Mouse (Mus musculus) forebrain, embryonic 12.5 days (tissue): Measurements from ENCODE around the gene Supt3. TPM values are rescaled to one million over a fixed set of nuclear protein-coding genes. Genes with fewer than 3 reads are reported as not detected.

ENCODE experiments used
- ATAC-seq: fragments of 200-750 bp; cut with Nextera tagmentation; 2 replicates; pipeline ENCODE4 v1.8.0; 2017; ENCODE audit warnings: moderate TSS enrichment; ENCODE audit not compliant: low FRiP score
- H3K27ac ChIP-seq: fragments of 300-500 bp; sonication (generic); 2 replicates; pipeline ENCODE4 v1.5.1; 2016; ENCODE audit warnings: mild to moderate bottlenecking
- H3K27me3 ChIP-seq: fragments of 300-500 bp; sonication (generic); 2 replicates; pipeline ENCODE4 v1.6.1; 2016; ENCODE audit warnings: mild to moderate bottlenecking
- H3K36me3 ChIP-seq: fragments of 300-500 bp; sonication (generic); replicated peaks from 2 replicates; pipeline ENCODE4 v1.6.1; 2016; ENCODE audit warnings: mild to moderate bottlenecking
- H3K4me1 ChIP-seq: fragments of 300-500 bp; sonication (generic); 2 replicates; pipeline ENCODE4 v1.6.1; 2016
- H3K4me2 ChIP-seq: fragments of 300-500 bp; sonication (generic); 2 replicates; pipeline ENCODE4 v1.6.1; 2016; ENCODE audit warnings: mild to moderate bottlenecking, moderate library complexity
- H3K4me3 ChIP-seq: fragments of 300-500 bp; sonication (generic); replicated peaks from 2 replicates; pipeline ENCODE4 v1.5.1; 2016; ENCODE audit warnings: mild to moderate bottlenecking
- H3K9ac ChIP-seq: fragments of 300-500 bp; sonication (generic); 2 replicates; pipeline ENCODE4 v1.6.1; 2016; ENCODE audit warnings: mild to moderate bottlenecking
- H3K9me3 ChIP-seq: fragments of 300-500 bp; sonication (generic); 2 replicates; pipeline ENCODE4 v1.6.1; 2016
- whole genome bisulfite sequencing: fragments of 180-500 bp; shearing (Covaris S2); methylation state at CpG from one replicate; pipeline ENCODE4 v1.1.7; 2016; 5-methylcytosine and 5-hydroxymethylcytosine counted together
- polyA plus RNA-seq: library from polyadenylated mRNA; unstranded; fragments of >200 nt; fragmentation: Nextera tagmentation; extraction: Ambion mirVana; gene quantifications from 2 replicates; pipeline ENCODE4 v1.2.1, GENCODE M21; 2016

Supt3 gene
- polyA plus RNA-seq, 1 experiment from 2014 or later: 21.7 TPM

DNA sequence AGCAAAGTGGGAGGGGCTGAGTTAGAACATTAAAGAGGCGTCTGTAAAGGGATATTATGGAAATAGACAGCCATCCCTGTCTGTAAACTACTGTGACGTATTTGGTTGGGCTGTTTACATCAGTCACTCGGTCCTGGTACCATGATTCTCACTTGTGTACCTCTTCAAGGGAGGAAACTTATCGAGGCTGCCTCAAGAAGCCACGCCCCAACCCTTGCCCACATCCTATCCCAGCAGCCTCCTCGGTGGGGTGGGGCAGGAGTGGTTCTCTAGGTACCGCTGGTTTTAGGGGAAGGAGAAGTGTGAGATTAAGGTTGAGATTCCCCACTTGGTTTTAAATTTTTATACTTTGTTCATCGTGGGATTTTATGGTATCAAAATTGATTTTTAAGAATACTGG, 31.6 kb upstream of the Supt3 start:
- Histone ChIP-seq H3K4me3 (no peak overlapping the region), H3K9me3 (no peaks in the 10 kb centered on the region), H3K36me3 (no peaks in the 10 kb centered on the region), H3K27ac (no peak overlapping the region), H3K4me2 (no peak overlapping the region), H3K9ac (no peak overlapping the region), H3K27me3 (peaks cover 11% of the 10 kb centered on the region), H3K4me1 (no peaks in the 10 kb centered on the region)
- WGBS: 91% methylated on average over 8 of the region's 8 CpGs
- no peak for ATAC-seq

DNA sequence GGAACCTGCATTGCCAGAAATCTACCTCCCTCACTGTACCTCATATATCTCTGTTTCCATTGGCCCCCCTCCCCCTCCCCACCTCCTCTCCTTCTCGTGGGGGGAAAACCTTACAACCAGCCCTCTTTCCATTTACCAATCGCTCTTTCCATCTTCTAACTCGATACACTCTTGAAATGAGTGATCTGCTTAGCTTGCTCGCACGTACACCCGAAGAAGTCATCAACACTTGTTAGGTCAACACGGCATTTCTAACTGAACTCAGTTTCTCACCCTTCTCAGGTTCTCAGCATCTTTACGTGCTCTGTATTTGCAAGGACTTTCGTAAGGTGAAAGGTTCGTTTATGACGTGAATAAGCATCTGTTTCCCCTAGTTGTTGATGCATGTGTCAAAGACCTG, 10.6 kb upstream of the Supt3 start:
- 84% methylated on average over 11 of the region's 11 CpGs for WGBS
- no peaks in the 10 kb centered on the region for H3K9me3 ChIP-seq
- no peak overlapping the region for H3K9ac ChIP-seq
- no peak for ATAC-seq
- H3K27ac ChIP-seq: no peak overlapping the region
- no peaks in the 10 kb centered on the region for H3K36me3 ChIP-seq
- H3K27me3 ChIP-seq: no peaks in the 10 kb centered on the region
- no peak overlapping the region for H3K4me2 ChIP-seq
- no peak overlapping the region for H3K4me3 ChIP-seq
- no peaks in the 10 kb centered on the region for H3K4me1 ChIP-seq

DNA sequence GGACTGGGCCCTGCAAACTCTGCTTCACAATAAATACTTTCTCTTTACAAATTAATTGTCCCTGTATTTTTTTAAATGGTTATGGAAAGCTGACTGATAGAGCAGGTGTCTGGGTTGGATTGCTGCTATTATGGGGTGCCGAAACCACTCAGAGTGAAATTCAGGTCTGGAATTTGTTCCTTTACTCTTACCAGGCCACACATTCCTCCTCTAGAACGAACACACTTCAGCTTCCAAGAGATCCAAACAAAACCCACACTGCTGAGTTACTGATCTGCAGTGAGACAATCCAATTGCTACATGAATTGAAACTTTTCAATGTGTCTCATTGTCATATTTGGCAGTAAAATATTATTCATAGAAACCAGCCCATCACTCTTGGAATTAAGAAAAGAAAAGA, 10.0 kb upstream of the Supt3 start:
- no peaks in the 10 kb centered on the region for H3K27me3 ChIP-seq
- no peaks in the 10 kb centered on the region for H3K9me3 ChIP-seq
- WGBS: 68% methylated on average over 2 of the region's 2 CpGs
- no peak overlapping the region for H3K9ac ChIP-seq
- ATAC-seq: no peak
- no peak overlapping the region for H3K4me3 ChIP-seq
- no peak overlapping the region for H3K27ac ChIP-seq
- no peaks in the 10 kb centered on the region for H3K36me3 ChIP-seq
- H3K4me1 ChIP-seq: no peaks in the 10 kb centered on the region
- no peak overlapping the region for H3K4me2 ChIP-seq

DNA sequence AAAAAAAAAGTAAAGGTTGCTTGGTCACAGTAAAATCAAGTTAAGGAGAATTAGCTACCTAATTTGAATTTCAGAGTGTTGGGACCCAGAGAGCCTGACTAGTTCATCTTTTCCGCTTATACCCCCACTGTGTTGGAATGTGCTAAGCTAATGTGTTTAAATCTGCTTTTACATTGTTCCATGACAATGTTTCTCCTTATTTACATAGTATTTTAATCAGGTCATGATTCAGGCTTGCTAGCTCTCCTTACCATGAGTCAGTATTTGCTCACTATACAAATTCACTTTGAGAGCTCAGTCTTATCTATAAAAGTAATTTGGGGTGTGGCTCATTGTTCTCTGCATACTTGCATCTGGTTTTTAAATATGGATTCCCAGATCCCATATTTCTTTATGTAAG, 9.6 kb upstream of the Supt3 start:
- no peak overlapping the region for H3K9ac ChIP-seq
- H3K4me1 ChIP-seq: no peaks in the 10 kb centered on the region
- WGBS: 72% methylated on average over 1 of the region's 1 CpGs
- ATAC-seq: no peak
- no peaks in the 10 kb centered on the region for H3K36me3 ChIP-seq
- no peak overlapping the region for H3K4me3 ChIP-seq
- H3K4me2 ChIP-seq: no peak overlapping the region
- no peak overlapping the region for H3K27ac ChIP-seq
- no peaks in the 10 kb centered on the region for H3K9me3 ChIP-seq
- no peaks in the 10 kb centered on the region for H3K27me3 ChIP-seq

DNA sequence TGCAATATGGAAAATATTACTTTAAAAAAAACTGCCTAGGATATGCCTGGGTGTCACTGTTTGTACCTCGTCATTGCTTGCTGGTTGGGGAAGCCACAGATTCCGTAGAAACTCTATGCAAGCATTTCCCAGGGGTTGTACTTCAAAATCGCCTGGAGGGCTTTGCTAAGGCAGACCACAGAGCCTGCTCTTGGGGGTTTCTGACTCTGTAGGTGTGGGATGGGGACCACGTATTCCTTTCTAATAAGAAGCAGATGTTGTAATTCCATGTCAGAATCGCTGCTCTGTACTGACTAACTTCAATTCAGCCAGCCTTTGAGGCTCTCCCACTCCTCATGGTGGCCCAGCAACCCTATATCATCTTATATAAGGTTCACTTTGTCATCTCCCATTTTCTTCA, 8.4 kb upstream of the Supt3 start:
- 73% methylated on average over 5 of the region's 5 CpGs for WGBS
- Histone ChIP-seq H3K9ac (no peak overlapping the region), H3K9me3 (no peaks in the 10 kb centered on the region), H3K4me1 (no peaks in the 10 kb centered on the region), H3K4me3 (no peak overlapping the region), H3K36me3 (no peaks in the 10 kb centered on the region), H3K27me3 (no peaks in the 10 kb centered on the region), H3K27ac (no peak overlapping the region), H3K4me2 (no peak overlapping the region)
- ATAC-seq: no peak

DNA sequence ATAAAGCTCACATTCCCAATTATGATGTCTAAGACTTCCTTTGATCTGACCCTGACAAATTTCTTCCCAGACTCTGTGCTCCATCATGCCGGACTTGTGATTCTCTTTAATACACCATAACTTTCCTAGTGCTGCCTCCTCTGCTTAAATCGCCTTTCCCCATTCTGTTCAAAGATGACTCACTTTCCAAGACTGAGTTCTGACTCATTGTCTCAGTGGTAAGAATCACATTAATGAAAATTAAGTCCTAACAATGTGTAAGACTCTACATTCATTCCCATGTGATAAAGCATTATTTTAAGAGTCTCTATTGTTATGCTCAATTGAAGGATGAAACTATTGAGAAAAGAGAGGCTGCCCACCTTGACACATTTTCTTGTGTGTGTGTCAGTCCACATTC, 6.1 kb upstream of the Supt3 start:
- Histone ChIP-seq H3K9me3 (no peaks in the 10 kb centered on the region), H3K27me3 (peaks cover 2% of the 10 kb centered on the region; the same call in 1 of the 2 replicates), H3K4me2 (no peak overlapping the region), H3K4me1 (no peaks in the 10 kb centered on the region), H3K9ac (no peak overlapping the region), H3K4me3 (no peak overlapping the region), H3K36me3 (no peaks in the 10 kb centered on the region), H3K27ac (no peak overlapping the region)
- 85% methylated on average over 2 of the region's 2 CpGs for WGBS
- ATAC-seq: no peak

DNA sequence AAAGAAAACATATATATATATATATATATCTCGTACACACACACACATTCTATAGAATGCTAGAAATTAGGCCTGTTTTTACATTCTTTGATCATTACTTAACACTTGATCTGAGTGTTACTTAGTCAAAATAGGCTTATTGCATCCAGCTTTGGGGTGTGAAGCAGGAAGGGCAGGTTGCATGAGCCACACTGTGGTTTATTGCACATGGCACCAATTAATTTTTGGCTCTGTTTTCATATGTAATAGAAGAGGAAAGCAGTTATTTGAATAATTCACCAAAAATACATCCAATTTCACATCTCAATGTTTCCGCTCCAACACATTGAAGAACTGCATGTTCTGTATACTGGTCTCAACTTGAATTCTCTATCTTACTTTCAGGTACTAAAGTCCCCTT, 4.4 kb upstream of the Supt3 start:
- no peaks in the 10 kb centered on the region for H3K36me3 ChIP-seq
- 86% methylated on average over 2 of the region's 2 CpGs for WGBS
- peaks cover 3% of the 10 kb centered on the region; the same call in 1 of the 2 replicates for H3K4me1 ChIP-seq
- no peak overlapping the region for H3K9ac ChIP-seq
- H3K9me3 ChIP-seq: no peaks in the 10 kb centered on the region
- H3K27ac ChIP-seq: no peak overlapping the region
- H3K27me3 ChIP-seq: peaks cover 2% of the 10 kb centered on the region; the same call in 1 of the 2 replicates
- H3K4me2 ChIP-seq: no peak overlapping the region
- no peak for ATAC-seq
- no peak overlapping the region for H3K4me3 ChIP-seq

DNA sequence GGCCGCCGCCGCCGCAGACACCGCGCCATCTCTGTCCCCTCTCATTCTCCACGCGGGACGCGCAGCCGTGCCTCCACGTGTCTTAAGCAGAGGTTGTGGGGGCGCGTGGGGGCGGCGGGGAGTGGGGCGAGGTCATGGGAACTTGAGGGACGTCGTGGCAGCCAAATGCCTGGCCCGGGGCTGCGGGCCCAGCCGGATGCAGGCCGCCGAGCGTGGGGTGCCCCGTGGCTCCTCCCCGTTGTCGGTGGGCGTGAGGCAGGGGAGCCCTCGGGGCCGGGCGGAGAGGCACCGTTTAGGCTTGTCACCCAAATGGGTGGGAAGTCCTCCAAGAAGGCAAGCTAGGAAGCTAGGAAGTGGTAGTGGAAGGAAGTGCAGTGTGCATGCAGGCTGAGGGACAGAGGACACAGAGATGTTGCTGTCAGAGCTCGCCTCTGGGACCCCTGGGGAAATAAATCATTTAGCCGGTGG, 419 bp downstream of the Supt3 start:
- peaks cover 2% of the 10 kb centered on the region; the same call in 1 of the 2 replicates for H3K27me3 ChIP-seq
- H3K4me1 ChIP-seq: peaks cover 10% of the 10 kb centered on the region
- H3K36me3 ChIP-seq: no peaks in the 10 kb centered on the region
- H3K9ac ChIP-seq: peak overlapping the region; percentile 93
- under 1% methylated on average over 33 of the region's 35 CpGs for WGBS
- H3K9me3 ChIP-seq: no peaks in the 10 kb centered on the region
- H3K4me3 ChIP-seq: peak overlapping the region; percentile 85
- H3K4me2 ChIP-seq: peak overlapping the region; percentile 72
- ATAC-seq: peak; percentile 84
- H3K27ac ChIP-seq: peak overlapping the region; percentile 86

DNA sequence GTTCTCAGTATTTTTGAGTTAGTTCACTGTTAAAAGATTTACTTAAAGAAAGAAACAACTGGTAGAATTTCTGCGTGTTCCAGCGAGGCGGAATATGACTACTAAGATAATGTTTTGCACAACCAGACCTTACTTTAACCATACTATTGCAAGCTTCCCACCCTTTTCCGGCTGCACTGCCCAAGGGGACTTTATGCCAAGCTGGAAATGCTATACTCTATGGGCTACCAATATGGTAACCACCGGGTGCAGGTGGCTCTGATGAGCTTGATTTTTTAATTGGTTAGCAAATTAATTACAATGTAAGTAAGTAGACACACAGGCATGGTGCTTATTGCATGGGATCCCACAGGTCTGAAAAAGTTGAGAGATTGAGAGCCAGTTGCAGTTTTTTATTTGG, 1.2 kb downstream of the Supt3 start:
- H3K4me1 ChIP-seq: peaks cover 10% of the 10 kb centered on the region
- no peak overlapping the region for H3K27ac ChIP-seq
- H3K27me3 ChIP-seq: peaks cover 2% of the 10 kb centered on the region; the same call in 1 of the 2 replicates
- no peak for ATAC-seq
- 0 out of 2 replicates have a peak overlapping the region, but pooled peaks have one; percentile 93 for H3K9ac ChIP-seq
- WGBS: 65% methylated on average over 5 of the region's 5 CpGs
- H3K4me3 ChIP-seq: peak overlapping the region; percentile 85
- H3K9me3 ChIP-seq: no peaks in the 10 kb centered on the region
- no peaks in the 10 kb centered on the region for H3K36me3 ChIP-seq
- H3K4me2 ChIP-seq: peak overlapping the region; percentile 72

DNA sequence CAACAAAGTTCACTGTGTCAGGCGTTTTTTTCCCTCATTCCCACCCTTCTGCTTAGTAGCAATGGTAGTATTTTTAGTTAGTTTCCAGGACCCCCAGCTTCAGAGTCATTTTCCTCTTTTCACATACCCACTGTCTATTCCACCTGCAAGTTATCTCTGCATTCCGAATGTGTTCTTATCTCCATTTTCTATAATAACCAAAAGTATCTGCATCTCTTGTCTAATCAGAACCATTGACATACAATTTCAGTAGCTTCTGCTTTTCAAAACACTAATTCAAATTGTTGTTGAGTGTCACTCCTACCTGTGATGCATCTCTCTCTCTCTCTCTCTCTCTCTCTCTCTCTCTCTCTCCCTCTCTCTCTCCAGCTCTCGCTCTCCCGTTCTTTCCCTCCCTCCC, 3.4 kb downstream of the Supt3 start:
- Histone ChIP-seq H3K9ac (no peak overlapping the region), H3K27me3 (no peaks in the 10 kb centered on the region), H3K27ac (no peak overlapping the region), H3K9me3 (no peaks in the 10 kb centered on the region), H3K36me3 (no peaks in the 10 kb centered on the region), H3K4me3 (no peak overlapping the region), H3K4me2 (no peak overlapping the region), H3K4me1 (peaks cover 10% of the 10 kb centered on the region)
- 75% methylated on average over 4 of the region's 4 CpGs for WGBS
- no peak for ATAC-seq

DNA sequence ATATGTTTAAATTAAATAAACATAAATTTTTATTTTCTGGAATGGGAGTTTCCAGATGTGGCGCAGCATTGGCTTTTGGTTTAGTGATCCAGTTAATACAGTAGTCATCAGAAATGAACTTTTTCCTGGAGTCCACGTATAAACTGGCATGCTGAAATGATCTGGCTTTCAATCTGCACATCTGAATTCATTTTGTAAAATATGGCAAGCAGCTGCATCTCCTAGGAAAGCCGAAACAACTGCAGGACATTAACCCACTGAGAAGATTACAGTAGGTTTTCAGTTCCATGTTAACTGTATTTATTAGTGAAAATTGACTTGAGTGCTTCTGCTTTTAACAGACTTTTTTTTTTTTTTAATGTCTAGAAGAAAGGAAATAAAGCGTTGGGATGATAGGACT, 5.4 kb downstream of the Supt3 start:
- no peak overlapping the region for H3K4me3 ChIP-seq
- H3K36me3 ChIP-seq: no peaks in the 10 kb centered on the region
- peaks cover 7% of the 10 kb centered on the region for H3K4me1 ChIP-seq
- H3K9ac ChIP-seq: no peak overlapping the region
- no peak for ATAC-seq
- no peaks in the 10 kb centered on the region for H3K9me3 ChIP-seq
- H3K27ac ChIP-seq: no peak overlapping the region
- no peak overlapping the region for H3K4me2 ChIP-seq
- no peaks in the 10 kb centered on the region for H3K27me3 ChIP-seq
- 89% methylated on average over 4 of the region's 4 CpGs for WGBS

DNA sequence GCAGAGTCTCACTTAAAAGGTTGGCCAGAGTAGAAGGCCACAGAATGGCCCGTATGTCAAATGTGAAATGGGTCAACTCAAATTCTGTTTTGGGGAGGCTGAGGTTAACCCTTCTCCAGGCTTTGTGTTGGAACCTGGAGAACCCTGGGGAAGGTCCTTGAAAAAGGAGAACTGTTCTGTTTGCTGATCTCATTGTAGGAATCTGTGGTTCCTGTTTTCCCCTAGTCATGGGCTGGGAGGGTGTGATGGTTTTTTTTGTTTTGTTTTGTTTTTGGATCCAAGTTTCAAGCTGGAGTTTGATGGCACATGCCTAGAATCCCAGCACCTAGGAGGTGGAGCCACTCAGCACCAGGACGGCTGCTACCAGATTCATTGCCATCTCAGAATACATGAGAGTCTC, 6.2 kb downstream of the Supt3 start:
- H3K4me2 ChIP-seq: no peak overlapping the region
- no peak overlapping the region for H3K4me3 ChIP-seq
- H3K4me1 ChIP-seq: peaks cover 1% of the 10 kb centered on the region
- H3K36me3 ChIP-seq: no peaks in the 10 kb centered on the region
- no peak overlapping the region for H3K27ac ChIP-seq
- no peaks in the 10 kb centered on the region for H3K27me3 ChIP-seq
- WGBS: 85% methylated on average over 2 of the region's 2 CpGs
- ATAC-seq: no peak
- H3K9ac ChIP-seq: no peak overlapping the region
- H3K9me3 ChIP-seq: no peaks in the 10 kb centered on the region

DNA sequence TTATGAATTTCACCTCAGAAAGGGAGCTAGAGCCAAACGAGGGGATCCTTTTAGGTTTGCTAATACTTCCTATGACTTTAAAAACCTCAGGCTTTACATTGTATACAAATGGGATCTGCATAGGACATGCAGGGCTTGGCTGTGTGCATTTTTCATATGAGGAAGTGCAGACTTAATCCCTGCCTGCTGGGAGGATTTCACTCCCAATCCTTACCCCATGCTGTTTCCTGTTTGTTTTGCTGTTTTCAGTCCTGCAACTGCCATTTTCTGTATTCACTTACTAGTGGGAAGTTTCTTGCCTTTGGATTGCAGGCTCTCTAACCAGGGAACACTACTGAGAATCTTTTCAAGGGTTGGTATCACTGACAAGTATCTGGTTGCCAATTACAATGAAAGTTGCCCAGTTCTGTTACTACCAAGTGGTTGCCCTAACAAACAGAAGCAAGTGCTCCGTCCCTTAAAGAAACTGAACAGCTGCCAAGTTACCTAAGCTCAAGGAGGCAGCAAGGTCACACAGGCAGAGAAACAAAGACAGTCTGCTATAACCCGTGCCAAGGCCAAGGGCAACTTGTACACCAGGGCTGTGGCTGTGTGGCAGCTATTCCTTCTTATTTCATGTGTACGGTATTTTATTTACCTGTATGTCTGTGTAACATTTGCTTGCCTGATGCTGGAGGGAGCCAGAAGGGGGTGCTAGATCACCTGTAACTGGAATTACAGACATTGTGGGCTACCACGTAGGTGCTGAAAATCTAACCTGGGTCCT, 12.2 kb downstream of the Supt3 start:
- 58% methylated on average over 5 of the region's 5 CpGs for WGBS
- Histone ChIP-seq H3K4me2 (no peak overlapping the region), H3K27me3 (no peaks in the 10 kb centered on the region), H3K36me3 (peaks cover 5% of the 10 kb centered on the region; the same call in 1 of the 2 replicates), H3K4me3 (no peak overlapping the region), H3K4me1 (peaks cover 9% of the 10 kb centered on the region; the same call in 1 of the 2 replicates), H3K27ac (no peak overlapping the region), H3K9ac (no peak overlapping the region), H3K9me3 (no peaks in the 10 kb centered on the region)
- no peak for ATAC-seq
